In genomic region chr11:50238324-50238723, GRCm38 (mm10) we compare ENCODE assay signal across 8 mouse cellular contexts. TPM values are rescaled to one million over a fixed set of nuclear protein-coding genes. Genes with fewer than 3 reads are reported as not detected.
DNase-seq lines count a peak whose midpoint lies in the region; ATAC-seq and TF ChIP-seq lines count a peak whose summit lies in the region.

Gene Ltc4s (minus strand): TSS chr11:50238616.

- peak in 1 of 2 experiments; percentile 40; a peak in 1 of 4 replicates for TF ChIP-seq POLR2A in MEL (IDR thresholded peaks at IDR 0.05; ENCODE audit: control insufficient read depth in 1 of 2, insufficient read depth in 1 of 2, low read depth in 1 of 2, low read length in 2 of 2, poor library complexity in 1 of 2)

- peak; percentile 25 for ATAC-seq in granulocyte monocyte progenitor cell, adult 5-6 weeks (replicated peaks; ENCODE audit: poor library complexity, severe bottlenecking)
- ATAC-seq in midbrain, embryonic 16.5 days, result no peak

- H3K79me2 ChIP-seq in MEL (ENCODE audit: control insufficient read depth, insufficient read depth, low read length, poor library complexity), result no peaks in the 10 kb centered on the region; the same call in 1 of the 2 replicates

- WGBS in limb, embryonic 10.5 days, result 48% methylated on average over 10 of the region's 10 CpGs
- 57% methylated on average over 10 of the region's 10 CpGs for whole genome bisulfite sequencing in midbrain, embryonic 16.5 days

- no peak for TF ChIP-seq CTCF in gastrocnemius, adult 2 months (IDR thresholded peaks at IDR 0.05)
- no peak for TF ChIP-seq CTCF in MEL (IDR thresholded peaks at IDR 0.05 in 2 of 3, conservative IDR thresholded peaks at IDR 0.05 in 1 of 3; ENCODE audit: control insufficient read depth in 1 of 3, insufficient read depth in 1 of 3, low read depth in 2 of 3, low read length in 3 of 3, poor library complexity in 1 of 3, severe bottlenecking in 1 of 3)

- H3K9ac ChIP-seq in MEL (ENCODE audit: control insufficient read depth, low read depth, low read length, poor library complexity, severe bottlenecking), result peak within 1 kb of the TSS; percentile 73
- no peak within 1 kb of the TSS for H3K9ac ChIP-seq in midbrain, embryonic 16.5 days (ENCODE audit: low read depth, low read length)

- H3K36me3 ChIP-seq in MEL (ENCODE audit: control insufficient read depth in 1 of 2, insufficient read depth in 2 of 2, low read length in 2 of 2), result peaks cover 3 to 7% of the 10 kb centered on the region in 2 experiments; a peak in 3 of 4 replicates
- H3K36me3 ChIP-seq in limb, embryonic 10.5 days, result peaks cover 20% of the 10 kb centered on the region
- H3K36me3 ChIP-seq in midbrain, embryonic 16.5 days (ENCODE audit: control insufficient read depth, insufficient read depth, low read length), result peaks cover 16% of the 10 kb centered on the region

- no peaks in the 10 kb centered on the region for H3K9me3 ChIP-seq in MEL (replicated peaks; ENCODE audit: insufficient read depth, low read length)
- H3K9me3 ChIP-seq in limb, embryonic 10.5 days (replicated peaks), result no peaks in the 10 kb centered on the region
- H3K9me3 ChIP-seq in midbrain, embryonic 16.5 days (replicated peaks; ENCODE audit: control insufficient read depth, low read length, poor library complexity, severe bottlenecking), result no peaks in the 10 kb centered on the region

- peak within 1 kb of the TSS; percentile 92; the same call in 1 of the 2 replicates for H3K4me2 ChIP-seq in midbrain, embryonic 16.5 days (ENCODE audit: low read length)

- TF ChIP-seq RAD21 in MEL (IDR thresholded peaks at IDR 0.05; ENCODE audit: low read depth, low read length), result no peak

- peak within 1 kb of the TSS; percentile 92 for H3K4me3 ChIP-seq in gastrocnemius, adult 2 months
- H3K4me3 ChIP-seq in MEL (ENCODE audit: control insufficient read depth in 1 of 2, insufficient read depth in 1 of 2, low read depth in 2 of 2, low read length in 2 of 2), result peak within 1 kb of the TSS; percentile 80 to 95
- H3K4me3 ChIP-seq in limb, embryonic 10.5 days, result peak within 1 kb of the TSS; percentile 70
- H3K4me3 ChIP-seq in midbrain, embryonic 16.5 days (ENCODE audit: low read depth, low read length), result no peak within 1 kb of the TSS

- H3K4me1 ChIP-seq in MEL (ENCODE audit: control insufficient read depth in 1 of 2, insufficient read depth in 2 of 2, low read length in 2 of 2), result peaks cover 3 to 19% of the 10 kb centered on the region in 2 experiments; a peak in 3 of 4 replicates
- H3K4me1 ChIP-seq in limb, embryonic 10.5 days, result peaks cover 20% of the 10 kb centered on the region
- H3K4me1 ChIP-seq in midbrain, embryonic 16.5 days (ENCODE audit: control insufficient read depth, insufficient read depth, low read length), result peaks cover 9% of the 10 kb centered on the region; the same call in 1 of the 2 replicates

- H3K27ac ChIP-seq in gastrocnemius, adult 2 months, result peak within 1 kb of the TSS; percentile 71
- peak within 1 kb of the TSS; percentile 50 for H3K27ac ChIP-seq in MEL (ENCODE audit: control insufficient read depth, low read depth, low read length)
- 0 out of 2 replicates have a peak within 1 kb of the TSS, but pooled peaks have one; percentile 65 for H3K27ac ChIP-seq in limb, embryonic 10.5 days
- H3K27ac ChIP-seq in midbrain, embryonic 16.5 days (ENCODE audit: low read length), result no peak within 1 kb of the TSS

- peak; percentile 50 for DNase-seq in gastrocnemius, adult 2 months
- no peak for DNase-seq in gastrocnemius, postnatal 36 days
- DNase-seq in MEL (ENCODE audit: low read depth, low spot score), result peak; percentile 88
- no peak for DNase-seq in limb, embryonic 10.5 days (ENCODE audit: low spot score)
- DNase-seq in thymus, postnatal 4 days, result no peak
- no peak for DNase-seq in thymus, postnatal 14 days

- no peak for TF ChIP-seq EP300 in MEL (IDR thresholded peaks at IDR 0.05; ENCODE audit: low read depth in 1 of 2, low read length in 2 of 2)

- H3K27me3 ChIP-seq in MEL (ENCODE audit: control insufficient read depth in 1 of 2, insufficient read depth in 2 of 2, low read length in 2 of 2), result no peaks in the 10 kb centered on the region
- peaks cover 39% of the 10 kb centered on the region for H3K27me3 ChIP-seq in limb, embryonic 10.5 days (ENCODE audit: low read depth, poor library complexity, severe bottlenecking)
- H3K27me3 ChIP-seq in midbrain, embryonic 16.5 days (ENCODE audit: control insufficient read depth, insufficient read depth, low read depth, low read length), result peaks cover 15% of the 10 kb centered on the region

- intact Hi-C loops in gastrocnemius, adult 2 months (cut with DNase I), result loop anchor here (2.0 kb wide), 1 partner anchor 52 kb away; no protein-coding TSS in a partner anchor
- intact Hi-C loops in gastrocnemius, postnatal 36 days (cut with DNase I), result loop anchor here (5.0 kb wide), 1 partner anchor 124 kb away; no protein-coding TSS in a partner anchor

TF ChIP-seq in MEL, 35 proteins besides CTCF, POLR2A, EP300 and RAD21:
- TF ChIP-seq MAFK (IDR thresholded peaks at IDR 0.05; ENCODE audit: borderline replicate concordance, low read depth, low read length) (no peak), UBTF (IDR thresholded peaks at IDR 0.05; ENCODE audit: borderline replicate concordance, insufficient read depth, low read depth, low read length) (no peak), NRF1 (IDR thresholded peaks at IDR 0.05; ENCODE audit: insufficient read depth, low read depth, low read length, poor library complexity, severe bottlenecking) (no peak), MAX (IDR thresholded peaks at IDR 0.05; ENCODE audit: low read length) (no peak), JUND (IDR thresholded peaks at IDR 0.05; ENCODE audit: low read depth, low read length) (no peak), MYC (IDR thresholded peaks at IDR 0.05; ENCODE audit: low read depth, low read length) (no peak), CHD2 (IDR thresholded peaks at IDR 0.05; ENCODE audit: low read length) (no peak), TAL1 (IDR thresholded peaks at IDR 0.05; ENCODE audit: low read length) (no peak), SMC3 (IDR thresholded peaks at IDR 0.05; ENCODE audit: low read depth, low read length) (peak; percentile 17; the same call in 1 of the 2 replicates), BHLHE40 (IDR thresholded peaks at IDR 0.05; ENCODE audit: borderline replicate concordance, low read depth, low read length) (no peak), MYB (IDR thresholded peaks at IDR 0.05; ENCODE audit: low read depth, low read length) (no peak), ZNF384 (IDR thresholded peaks at IDR 0.05; ENCODE audit: low read depth, low read length) (no peak), TBP (IDR thresholded peaks at IDR 0.05; ENCODE audit: low read depth, low read length) (peak; percentile 50; the same call in 1 of the 2 replicates), POLR2AphosphoS2 (IDR thresholded peaks at IDR 0.05; ENCODE audit: low read length) (no peak), ZMIZ1 (IDR thresholded peaks at IDR 0.05; ENCODE audit: low read depth, low read length) (no peak), POLR2AphosphoS5 (IDR thresholded peaks at IDR 0.05; ENCODE audit: borderline replicate concordance, low read depth, low read length) (no peak), SIN3A (IDR thresholded peaks at IDR 0.05; ENCODE audit: low read length) (peak; percentile 69; the same call in 1 of the 2 replicates), ZKSCAN1 (IDR thresholded peaks at IDR 0.05; ENCODE audit: low read depth, low read length) (no peak), MEF2A (IDR thresholded peaks at IDR 0.05; ENCODE audit: extremely low read depth, insufficient replicate concordance, low read depth, low read length, poor library complexity, severe bottlenecking) (no peak), ELF1 (IDR thresholded peaks at IDR 0.05; ENCODE audit: low read depth, low read length) (0 out of 2 replicates have a peak, but pooled peaks have one; percentile 19), ETS1 (IDR thresholded peaks at IDR 0.05; ENCODE audit: low read depth, low read length) (no peak; the same call in 1 of the 2 replicates), HCFC1 (IDR thresholded peaks at IDR 0.05; ENCODE audit: low read depth, low read length) (no peak), E2F4 (IDR thresholded peaks at IDR 0.05; ENCODE audit: borderline replicate concordance, low read depth, low read length) (no peak), ZC3H11A (IDR thresholded peaks at IDR 0.05; ENCODE audit: low read depth, low read length) (no peak), USF2 (IDR thresholded peaks at IDR 0.05; ENCODE audit: borderline replicate concordance in 1 of 2, insufficient read depth in 1 of 2, low read depth in 1 of 2, low read length in 2 of 2) (no peak), KAT2A (conservative IDR thresholded peaks at IDR 0.05; ENCODE audit: low read depth, low read length) (no peak), NELFE (IDR thresholded peaks at IDR 0.05; ENCODE audit: low read depth, low read length) (no peak), GATA1 (IDR thresholded peaks at IDR 0.05; ENCODE audit: low read depth, low read length) (peak; percentile 49; the same call in 1 of the 2 replicates), USF1 (IDR thresholded peaks at IDR 0.05; ENCODE audit: low read depth, low read length) (no peak), MXI1 (IDR thresholded peaks at IDR 0.05; ENCODE audit: low read depth, low read length) (peak; percentile 56; the same call in 1 of the 2 replicates), CHD1 (IDR thresholded peaks at IDR 0.05; ENCODE audit: low read depth, low read length) (no peak), MAZ (IDR thresholded peaks at IDR 0.05; ENCODE audit: low read depth, low read length) (peak; percentile 69; the same call in 1 of the 2 replicates), TCF12 (IDR thresholded peaks at IDR 0.05; ENCODE audit: low read depth, low read length) (no peak), RCOR1 (IDR thresholded peaks at IDR 0.05; ENCODE audit: low read depth, low read length) (no peak), GABPA (IDR thresholded peaks at IDR 0.05; ENCODE audit: low read depth, low read length) (no peak)

RNA-seq across cellular contexts. Expression of gene Ltc4s, which starts in this region (rescaled TPM):
- total RNA-seq in gastrocnemius, adult 2 months (2021), result 1 to 10 TPM; 2.1 to 3.2 TPM
- total RNA-seq in gastrocnemius, postnatal 36 days (2021), result 1 to 10 TPM; 1.4 to 1.9 TPM
- 1.6 and 3.1 TPM in 2 replicates for total RNA-seq in MEL (2012; rRNA removed)
- polyA plus RNA-seq in MEL (2012; ENCODE audit: insufficient read depth in 1 of 2, insufficient read length in 2 of 2, low read depth in 1 of 2, low replicate concordance in 2 of 2, missing spikeins in 1 of 2), result 1 to 10 TPM in 1 of 2 experiments, not detected in 1; 3.4 TPM
- total RNA-seq in granulocyte monocyte progenitor cell, adult 5-6 weeks (2014; fragmentation: Nextera tagmentation), result 1.6 TPM in 1 of 2 replicates, not detected in the other
- total RNA-seq in granulocyte monocyte progenitor cell, adult 5-6 weeks (2017), result not detected in 2 replicates
- polyA plus RNA-seq in limb, embryonic 10.5 days (2016; fragmentation: Nextera tagmentation; extraction: Ambion mirVana), result 0.55 and 0.90 TPM in 2 replicates
- polyA plus RNA-seq in midbrain, embryonic 16.5 days (2015; fragmentation: Nextera tagmentation; extraction: Ambion mirVana), result 1.8 and 3.3 TPM in 2 replicates

Comparison
In these comparisons a context has a peak if more than half of its experiments do, and no peak if none do; other contexts are left out.
1. DNase-seq: peak in gastrocnemius, adult 2 months (single experiment) and MEL (single experiment); none in gastrocnemius, postnatal 36 days (0 of 2), limb, embryonic 10.5 days (single experiment), thymus, postnatal 4 days (single experiment) and thymus, postnatal 14 days (single experiment).